Mouse (Mus musculus) E14TG2a.4 (cell line): Measurements from ENCODE around the gene Ran.

Experiments used
- H3K27me3 ChIP-seq: 2 replicates; pipeline ENCODE4 v1.6.1; 2014; ENCODE audit warnings: low read length, control low read depth; ENCODE audit not compliant: insufficient read depth
- H3K36me3 ChIP-seq: 2 replicates; pipeline ENCODE4 v1.6.1; 2014; ENCODE audit warnings: low read length, control low read depth; ENCODE audit not compliant: insufficient read depth
- H3K4me1 ChIP-seq: replicated peaks from 2 replicates; pipeline ENCODE4 v1.6.1; 2014; ENCODE audit warnings: low read depth, low read length, control low read depth
- H3K4me3 ChIP-seq: replicated peaks from 2 replicates; pipeline ENCODE4 v1.5.1; 2014; ENCODE audit warnings: mild to moderate bottlenecking, low read length
- H3K9me3 ChIP-seq: 2 replicates; pipeline ENCODE4 v1.6.1; 2014; ENCODE audit warnings: low read length, control low read depth
- CTCF ChIP-seq: conservative IDR thresholded peaks from 2 replicates; pipeline ENCODE4 v1.5.1; 2014; ENCODE audit warnings: low read length
- NANOG ChIP-seq: IDR thresholded peaks from 2 replicates; pipeline ENCODE4 v1.6.1; 2014; ENCODE audit warnings: borderline replicate concordance, low read length, mixed read lengths
- POU5F1 ChIP-seq: IDR thresholded peaks from 2 replicates; pipeline ENCODE4 v1.6.1; 2014; ENCODE audit warnings: low read length, borderline replicate concordance

Ran gene

GRCm38 (mm10) chr5:129064186-129064585 is 44.3 kb downstream of the Ran start:
- no peak for TF ChIP-seq NANOG
- TF ChIP-seq POU5F1, result no peak
- no peak for TF ChIP-seq CTCF
- H3K4me1 ChIP-seq, result peaks cover 50% of the 10 kb centered on the region
- peaks cover 29% of the 10 kb centered on the region for H3K27me3 ChIP-seq
- peaks cover 5% of the 10 kb centered on the region; the same call in 1 of the 2 replicates for H3K9me3 ChIP-seq
- no peak overlapping the region for H3K4me3 ChIP-seq
- H3K36me3 ChIP-seq, result no peaks in the 10 kb centered on the region

GRCm38 (mm10) chr5:129065301-129065700 is 45.4 kb downstream of the Ran start:
- H3K36me3 ChIP-seq, result no peaks in the 10 kb centered on the region
- TF ChIP-seq POU5F1, result no peak
- TF ChIP-seq CTCF, result no peak
- no peak for TF ChIP-seq NANOG
- no peaks in the 10 kb centered on the region for H3K9me3 ChIP-seq
- H3K27me3 ChIP-seq, result peaks cover 28% of the 10 kb centered on the region
- H3K4me1 ChIP-seq, result peaks cover 50% of the 10 kb centered on the region
- peak overlapping the region; percentile 71 for H3K4me3 ChIP-seq

GRCm38 (mm10) chr5:129065946-129066345 is 46.1 kb downstream of the Ran start:
- no peaks in the 10 kb centered on the region for H3K9me3 ChIP-seq
- H3K4me1 ChIP-seq, result peaks cover 50% of the 10 kb centered on the region
- peak overlapping the region; percentile 71 for H3K4me3 ChIP-seq
- no peak for TF ChIP-seq NANOG
- H3K27me3 ChIP-seq, result peaks cover 22% of the 10 kb centered on the region
- no peaks in the 10 kb centered on the region for H3K36me3 ChIP-seq

- Histone ChIP-seq H3K4me3 (peak overlapping the region; percentile 71), H3K27me3 (peaks cover 16% of the 10 kb centered on the region), H3K4me1 (peaks cover 51% of the 10 kb centered on the region), H3K36me3 (no peaks in the 10 kb centered on the region), H3K9me3 (no peaks in the 10 kb centered on the region)
- TF ChIP-seq CTCF (no peak), NANOG (no peak), POU5F1 (no peak)
Measured at GRCm38 (mm10) chr5:129066541-129067230, 46.8 kb downstream of the Ran start.

GRCm38 (mm10) chr5:129067231-129067834 is 47.5 kb downstream of the Ran start:
- H3K4me1 ChIP-seq, result peaks cover 57% of the 10 kb centered on the region
- TF ChIP-seq POU5F1 (no peak), NANOG (no peak), CTCF (no peak)
- no peaks in the 10 kb centered on the region for H3K9me3 ChIP-seq
- H3K36me3 ChIP-seq, result no peaks in the 10 kb centered on the region
- H3K27me3 ChIP-seq, result peaks cover 11% of the 10 kb centered on the region
- H3K4me3 ChIP-seq, result no peak overlapping the region

- Histone ChIP-seq H3K36me3 (no peaks in the 10 kb centered on the region), H3K4me1 (peaks cover 53% of the 10 kb centered on the region), H3K9me3 (no peaks in the 10 kb centered on the region), H3K27me3 (peaks cover 8% of the 10 kb centered on the region; the same call in 1 of the 2 replicates), H3K4me3 (no peak overlapping the region)
- TF ChIP-seq POU5F1 (no peak), NANOG (no peak), CTCF (no peak)
Measured at GRCm38 (mm10) chr5:129071761-129072280, 52.0 kb downstream of the Ran start.

- TF ChIP-seq POU5F1 (no peak), CTCF (no peak), NANOG (no peak)
- Histone ChIP-seq H3K4me3 (0 out of 2 replicates have a peak overlapping the region, but pooled peaks have one; percentile 4), H3K27me3 (0 out of 2 replicates have a peak, but pooled peaks cover 4% of the 10 kb centered on the region), H3K9me3 (no peaks in the 10 kb centered on the region), H3K36me3 (no peaks in the 10 kb centered on the region), H3K4me1 (peaks cover 38% of the 10 kb centered on the region)
Measured at GRCm38 (mm10) chr5:129073404-129073803, 53.5 kb downstream of the Ran start.
